Mouse (Mus musculus): ENCODE measurements around the gene Ccdc12. TPM values are rescaled to one million over a fixed set of nuclear protein-coding genes. Genes with fewer than 3 reads are reported as not detected.

Ccdc12 gene
- total RNA-seq, 4 experiments from 2014 or later: 62.7 to 77.9 (median 68.5) TPM

DNA sequence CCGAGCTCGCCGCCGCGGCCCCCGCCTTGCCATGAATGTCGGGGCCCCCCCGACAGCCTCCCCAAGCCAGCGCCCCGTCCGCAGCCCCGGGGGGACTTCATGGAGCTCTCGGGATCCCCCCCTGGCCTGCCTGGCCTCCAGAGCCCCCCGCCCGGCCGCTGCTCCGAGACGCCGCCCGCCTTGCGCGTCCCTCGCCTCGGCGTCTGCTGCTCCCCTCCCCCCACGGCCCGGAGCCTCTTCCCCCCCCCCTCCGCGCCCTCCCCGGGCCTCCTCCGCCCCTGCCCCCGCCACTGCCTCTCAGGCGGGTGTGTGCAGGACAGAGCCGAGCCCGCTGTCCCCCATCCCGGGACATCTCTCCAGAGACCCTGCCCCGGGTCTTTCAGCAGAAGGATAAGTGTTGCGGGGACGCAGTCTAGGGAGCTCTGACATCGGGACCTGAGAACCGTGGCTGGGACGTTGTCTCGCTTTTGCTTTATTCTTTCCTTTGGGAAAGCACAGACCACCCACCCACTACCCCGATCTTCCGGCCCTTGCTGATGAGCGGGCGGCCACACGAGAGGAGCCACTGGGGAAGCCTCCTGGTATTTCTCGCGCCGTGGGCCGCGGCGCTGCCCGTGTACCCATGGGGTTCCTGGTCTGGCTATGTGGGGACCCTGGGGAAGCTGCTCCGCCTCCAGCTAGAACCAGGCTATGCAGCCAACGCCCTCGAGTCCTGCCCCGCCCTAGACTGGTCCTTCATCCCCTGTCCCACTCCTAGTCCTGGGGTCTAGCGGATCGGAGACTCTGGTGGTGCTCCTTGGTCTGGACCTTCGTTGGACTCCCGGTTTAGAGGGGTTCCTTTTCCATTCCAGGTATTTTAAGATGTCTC, 87.4 kb downstream of the Ccdc12 start:
- no peak for DNase-seq

DNA sequence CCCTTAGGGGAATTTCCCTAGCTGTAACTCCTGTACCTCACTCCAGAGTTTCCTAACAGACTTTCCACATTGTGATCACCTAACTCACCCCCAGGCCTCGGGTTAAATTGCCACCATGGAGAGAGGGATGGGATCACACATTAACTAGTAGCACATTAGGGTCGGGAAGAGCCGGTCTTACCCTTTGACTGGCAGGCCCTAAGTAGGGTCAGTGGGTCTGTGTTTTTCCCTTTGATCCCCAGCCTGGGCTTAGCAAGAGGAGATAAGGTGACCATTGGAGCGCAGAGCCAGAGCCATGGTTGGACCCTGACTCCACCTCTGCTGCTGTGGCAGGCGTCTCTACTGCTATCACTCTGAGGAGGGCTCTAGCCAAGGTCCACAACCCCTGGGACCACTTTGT, 89.4 kb downstream of the Ccdc12 start:
- no peak for DNase-seq

DNA sequence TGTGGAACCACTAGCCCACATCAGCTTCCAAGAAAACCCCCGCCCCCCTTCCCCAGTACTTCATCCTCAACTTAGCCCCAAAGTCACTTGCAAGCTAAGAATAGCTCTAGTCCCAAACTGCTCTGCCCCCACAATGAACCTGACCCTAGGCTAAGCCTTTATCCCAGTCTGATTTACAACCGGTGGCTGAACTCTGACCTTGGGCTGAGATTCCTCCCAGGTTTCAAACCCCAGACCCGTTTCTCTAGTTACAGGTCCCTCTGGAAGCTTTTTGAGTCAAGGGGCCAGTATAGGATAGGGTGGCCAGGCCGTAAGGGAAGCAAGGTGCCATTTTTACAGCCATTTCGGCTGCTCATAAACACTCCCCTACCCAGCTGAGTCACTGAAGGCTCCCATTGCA, 89.9 kb downstream of the Ccdc12 start:
- no peak for DNase-seq

DNA sequence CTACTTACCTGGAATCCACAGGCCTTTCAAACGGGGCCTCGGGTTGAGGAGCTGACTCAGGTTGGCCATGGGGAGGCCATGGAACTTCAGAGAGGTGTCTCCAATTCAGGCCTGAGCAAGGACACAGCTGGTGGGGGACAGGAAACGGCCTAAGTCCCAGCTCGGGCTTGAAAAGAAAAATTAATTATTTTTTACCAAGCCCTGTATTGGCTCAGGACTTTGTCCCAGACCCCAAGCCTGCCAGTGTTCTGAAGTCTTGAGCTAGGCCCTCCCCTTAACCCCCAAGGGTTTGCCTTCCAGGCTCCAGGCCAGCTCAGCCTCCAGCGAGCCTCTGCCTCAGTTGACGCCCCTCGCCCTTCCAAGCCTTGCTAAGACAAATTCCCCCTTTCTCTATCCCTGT, 90.7 kb downstream of the Ccdc12 start, which contains the start of gene Pth1r:
Pth1r (minus strand) TSS at position 185 of the 400 bp plus-strand sequence.
- no peak for DNase-seq

DNA sequence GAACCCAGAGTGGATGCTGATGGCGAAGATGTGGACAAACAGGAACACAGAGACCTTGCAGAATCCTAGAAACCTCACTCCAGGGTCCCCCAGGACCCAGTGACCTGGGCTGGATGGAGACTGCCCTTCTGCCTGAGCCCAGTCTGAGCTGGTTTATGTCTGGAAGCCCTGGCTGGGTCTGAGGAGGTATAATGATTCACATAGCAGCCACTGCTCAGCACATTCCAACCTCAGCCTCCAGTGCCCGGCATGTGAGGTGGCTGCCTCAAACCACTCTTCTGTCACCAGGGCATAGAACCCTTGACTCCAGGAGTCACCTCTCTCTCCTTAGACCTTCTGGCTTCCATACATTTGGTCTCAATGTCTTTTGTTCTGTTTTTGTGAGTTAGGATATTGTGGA, 92.1 kb downstream of the Ccdc12 start:
- DNase-seq: no peak

DNA sequence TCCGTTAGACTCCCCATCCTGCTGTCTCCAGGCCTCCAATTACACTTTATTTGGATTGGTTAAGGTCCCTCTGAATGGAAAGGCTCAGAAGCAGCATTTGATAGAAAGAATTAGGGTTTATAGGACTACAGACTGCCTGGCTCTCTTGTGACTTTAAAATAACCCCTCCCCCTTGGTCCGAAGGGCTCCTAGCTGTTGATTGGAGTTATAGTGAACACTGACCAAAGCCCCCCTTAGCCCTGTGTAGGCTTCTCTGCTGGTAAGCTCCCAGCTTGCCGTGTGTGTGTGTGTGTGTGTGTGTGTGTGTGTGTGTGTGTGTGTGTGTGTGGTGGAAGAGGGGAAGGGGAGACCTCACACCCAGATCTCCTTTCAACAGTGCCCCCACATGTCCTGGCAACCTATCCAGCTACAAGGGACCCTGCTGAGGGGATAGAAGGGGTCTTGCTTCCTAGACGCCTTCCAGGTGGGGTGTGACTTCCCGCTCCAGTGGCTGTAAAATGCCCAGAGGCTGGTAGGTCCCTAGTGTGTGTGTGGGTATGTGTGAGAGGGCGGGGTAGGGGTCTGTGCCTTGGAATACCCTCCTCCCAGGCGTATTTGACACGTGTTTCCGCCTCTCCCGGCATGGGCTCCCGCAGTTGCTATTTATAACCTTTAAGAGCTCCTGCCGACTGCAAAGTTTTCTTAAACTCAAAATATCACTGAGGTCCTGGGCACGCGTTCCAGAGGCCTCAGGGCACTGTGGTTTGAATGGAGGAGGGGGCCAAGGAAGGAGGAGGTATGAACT, 94.3 kb downstream of the Ccdc12 start:
- no peak for DNase-seq

DNA sequence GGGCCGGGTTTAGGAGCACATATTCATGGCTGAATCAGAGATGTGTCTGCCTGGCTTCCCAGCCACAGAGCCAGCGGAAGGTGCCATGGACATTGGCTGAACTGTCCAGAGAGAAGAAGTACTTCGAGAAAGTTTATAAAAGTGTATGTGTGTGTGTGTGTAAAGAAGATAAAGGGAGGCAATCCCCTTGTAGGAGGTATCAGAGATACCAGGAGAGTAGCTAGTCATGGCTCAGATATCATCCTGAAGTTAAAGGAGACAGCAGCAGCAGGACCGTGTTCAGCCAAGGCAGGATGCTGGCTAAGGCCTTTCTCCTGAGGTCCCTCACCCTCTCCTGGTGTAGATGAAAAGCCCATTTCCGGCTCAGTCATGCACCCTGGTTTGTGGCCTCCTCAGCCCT, 95.1 kb downstream of the Ccdc12 start:
- no peak for DNase-seq

DNA sequence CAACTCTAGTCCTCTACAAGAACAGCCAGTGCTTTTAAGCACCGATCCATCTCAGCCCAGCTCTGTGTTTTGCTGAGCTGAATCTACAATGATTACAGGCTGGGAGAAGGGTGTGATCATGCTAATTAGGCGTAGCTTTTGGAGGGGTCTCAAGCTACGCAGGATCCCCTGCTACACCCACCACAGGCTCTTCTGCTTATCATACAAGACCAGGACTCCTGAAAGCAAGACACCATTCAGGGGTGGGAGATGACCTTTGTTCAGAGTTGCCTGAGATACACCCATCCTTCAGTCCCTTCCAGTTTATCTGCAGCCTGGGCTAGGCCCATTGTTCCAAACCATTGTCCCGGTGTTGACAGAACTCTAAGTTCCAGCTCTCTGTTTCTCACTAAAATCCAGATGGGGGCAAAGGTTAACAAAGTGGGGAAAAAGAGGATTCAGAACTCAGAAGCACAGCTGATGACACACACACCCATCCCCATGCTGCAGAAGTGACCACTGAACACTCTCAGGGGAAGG, 96.7 kb downstream of the Ccdc12 start:
- DNase-seq: no peak

DNA sequence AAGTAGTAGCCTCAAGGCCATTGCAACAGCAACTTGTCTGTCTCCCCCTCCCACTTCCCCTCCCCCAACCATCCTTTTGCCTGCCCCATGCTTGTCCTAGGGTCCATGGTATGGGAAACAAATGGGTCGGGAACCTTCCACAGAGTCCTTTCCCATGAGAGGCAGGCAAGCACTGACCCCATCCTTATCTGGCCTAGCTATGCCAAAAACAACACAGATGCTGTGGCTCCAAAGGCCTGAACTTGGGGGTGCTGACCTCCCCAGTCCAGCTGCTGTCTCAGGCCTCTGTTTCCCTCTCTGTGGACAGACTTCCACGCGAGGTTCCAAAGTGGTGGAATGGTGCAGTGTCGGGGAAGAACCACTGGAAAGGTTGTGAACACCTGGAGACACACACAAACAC, 97.5 kb downstream of the Ccdc12 start:
- DNase-seq: no peak

DNA sequence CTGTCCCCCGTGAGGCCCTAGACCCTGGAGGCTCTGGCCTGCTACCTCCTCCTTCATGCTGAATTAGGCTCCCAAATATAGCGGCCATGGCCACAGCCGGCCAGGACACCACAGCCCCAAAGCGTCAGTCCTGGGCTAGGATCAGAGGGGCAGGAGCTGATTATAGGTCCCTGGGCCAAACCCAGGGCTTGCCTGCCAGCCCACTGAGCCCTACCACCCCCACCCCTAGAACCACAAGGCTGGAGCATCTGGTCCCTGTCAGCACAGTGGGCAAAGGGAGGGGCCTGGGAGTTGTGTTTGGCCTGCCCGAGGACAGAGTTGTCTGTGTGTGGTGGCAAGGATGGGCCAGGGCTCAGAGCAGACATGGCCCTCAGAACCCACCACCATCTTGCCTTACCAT, 101.5 kb downstream of the Ccdc12 start:
- DNase-seq: no peak

DNA sequence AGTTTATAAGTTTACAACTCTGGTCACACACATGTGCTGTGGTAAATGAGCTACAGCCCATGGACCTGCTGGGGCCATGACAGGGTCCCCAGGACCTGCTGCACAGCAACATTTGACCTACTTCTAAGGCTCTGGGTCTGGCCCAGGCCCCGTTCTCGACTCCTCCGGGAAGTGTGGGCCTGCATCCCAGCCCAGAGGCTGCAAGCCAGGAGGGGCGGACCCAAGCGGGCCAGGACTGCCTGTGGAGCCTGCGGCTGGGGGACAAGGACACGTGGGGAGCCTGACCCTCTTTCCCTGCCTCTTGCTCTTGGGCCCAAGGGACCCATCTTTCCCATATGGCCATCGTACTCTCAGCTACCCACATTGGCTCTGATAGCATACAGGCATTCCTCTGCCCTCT, 102.3 kb downstream of the Ccdc12 start:
- DNase-seq: peak; percentile 31

DNA sequence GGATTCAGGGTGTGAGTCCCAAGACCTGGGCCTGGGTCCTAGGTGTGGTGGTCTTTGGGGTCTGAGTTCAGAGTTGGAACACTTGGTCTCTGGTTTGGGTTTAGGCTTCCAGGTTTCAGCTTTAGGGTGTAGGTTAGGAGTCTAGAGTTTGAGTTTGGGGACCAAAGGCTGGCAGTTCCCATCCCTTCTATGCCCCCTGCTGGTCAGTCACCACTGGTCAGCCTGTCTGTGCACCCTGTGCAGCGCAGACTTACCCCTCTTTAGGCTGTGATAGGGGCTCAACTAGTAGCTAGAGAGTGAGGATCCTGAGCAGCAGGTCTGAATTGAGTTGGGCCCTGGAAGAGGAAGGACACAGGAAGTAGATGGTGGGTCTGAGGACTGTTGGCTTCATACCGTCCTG, 103.0 kb downstream of the Ccdc12 start:
- no peak for DNase-seq

DNA sequence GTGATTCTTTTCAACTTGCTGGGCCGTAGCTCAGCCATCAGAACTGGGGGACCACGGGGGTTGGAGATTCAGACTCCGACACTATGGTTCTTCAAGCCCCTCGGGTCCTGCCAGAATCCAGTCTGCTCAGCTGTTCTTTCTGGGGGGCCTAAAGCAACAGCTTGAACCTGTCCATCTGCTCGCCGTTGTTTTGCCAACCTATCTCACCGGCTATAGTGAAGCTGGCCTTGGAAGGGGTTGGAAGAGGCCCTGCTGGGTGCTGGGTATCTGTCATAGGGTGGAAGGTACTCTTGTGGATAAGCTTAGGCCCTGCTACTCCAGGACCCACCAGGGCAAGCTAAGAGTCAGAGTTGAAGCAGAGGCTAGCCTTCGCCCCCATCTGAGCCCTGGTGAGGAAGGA, 104.6 kb downstream of the Ccdc12 start:
- no peak for DNase-seq

Small RNAs within 50 kb of the gene (microRNA-seq; reads per million reads assigned to microRNA genes)
- gene Mir8107: 0.17 to 0.18 reads per million in 2 experiments

Other genes starting within 250 kb of the Ccdc12 start
- gene Ptpn23, start 248.3 kb upstream of the Ccdc12 start, total RNA-seq (2022): 10 to 100 TPM; 64.0 to 83.9 (median 70.9) TPM
- not detected for gene Ngp, start 236.8 kb upstream of the Ccdc12 start, total RNA-seq (2022)
- 10 to 100 TPM; 10.8 to 15.1 (median 12.6) TPM for gene Klhl18, start 179.8 kb upstream of the Ccdc12 start, total RNA-seq (2022)
- gene Kif9, start 179.5 kb upstream of the Ccdc12 start, total RNA-seq (2022): 1 to 10 TPM; 1.4 to 3.6 (median 1.7) TPM
- gene Setd2, start 123.9 kb upstream of the Ccdc12 start, total RNA-seq (2022): 10 to 100 TPM; 62.3 to 89.1 (median 69.2) TPM
- gene Nradd, start 32.1 kb upstream of the Ccdc12 start, total RNA-seq (2022): 10 to 100 TPM; 15.5 to 19.1 (median 16.3) TPM
- gene Nbeal2, start 2.3 kb upstream of the Ccdc12 start, total RNA-seq (2022): 10 to 100 TPM in 2 of 4 experiments, 1 to 10 TPM in 2; 7.7 to 18.1 (median 13.1) TPM
- gene Myl3, start 85.4 kb downstream of the Ccdc12 start, total RNA-seq (2022): under 1 TPM in 2 of 4 experiments, not detected in 2; 0.26 to 0.40 TPM
- gene Pth1r, start 90.6 kb downstream of the Ccdc12 start, total RNA-seq (2022): 10 to 100 TPM in 1 of 4 experiments, 1 to 10 TPM in 3; 7.2 to 12.3 (median 9.3) TPM
- not detected for gene Prss42, start 141.7 kb downstream of the Ccdc12 start, total RNA-seq (2022)
- not detected for gene Prss44, start 157.5 kb downstream of the Ccdc12 start, total RNA-seq (2022)
- not detected for gene Prss43, start 170.2 kb downstream of the Ccdc12 start, total RNA-seq (2022)
- under 1 TPM in 1 of 4 experiments, not detected in 3; 0.24 TPM for gene Prss45, start 178.1 kb downstream of the Ccdc12 start, total RNA-seq (2022)
- gene Prss46, start 188.0 kb downstream of the Ccdc12 start, total RNA-seq (2022): not detected
- gene Prss50, start 201.5 kb downstream of the Ccdc12 start, total RNA-seq (2022): not detected
- 10 to 100 TPM; 16.4 to 43.7 (median 30.2) TPM for gene Als2cl, start 223.4 kb downstream of the Ccdc12 start, total RNA-seq (2022)
- 1 to 10 TPM; 2.3 to 7.5 (median 5.1) TPM for gene Tmie, start 223.6 kb downstream of the Ccdc12 start, total RNA-seq (2022)

Measured in adrenal gland, adult 8-10 months (tissue).